Mouse (Mus musculus): ENCODE data around the gene Myrf. TPM values are rescaled to one million over a fixed set of nuclear protein-coding genes. Genes with fewer than 3 reads are reported as not detected.

Myrf gene
- polyA plus RNA-seq, 1 experiment from 2014 or later, result 0.95 TPM

DNA sequence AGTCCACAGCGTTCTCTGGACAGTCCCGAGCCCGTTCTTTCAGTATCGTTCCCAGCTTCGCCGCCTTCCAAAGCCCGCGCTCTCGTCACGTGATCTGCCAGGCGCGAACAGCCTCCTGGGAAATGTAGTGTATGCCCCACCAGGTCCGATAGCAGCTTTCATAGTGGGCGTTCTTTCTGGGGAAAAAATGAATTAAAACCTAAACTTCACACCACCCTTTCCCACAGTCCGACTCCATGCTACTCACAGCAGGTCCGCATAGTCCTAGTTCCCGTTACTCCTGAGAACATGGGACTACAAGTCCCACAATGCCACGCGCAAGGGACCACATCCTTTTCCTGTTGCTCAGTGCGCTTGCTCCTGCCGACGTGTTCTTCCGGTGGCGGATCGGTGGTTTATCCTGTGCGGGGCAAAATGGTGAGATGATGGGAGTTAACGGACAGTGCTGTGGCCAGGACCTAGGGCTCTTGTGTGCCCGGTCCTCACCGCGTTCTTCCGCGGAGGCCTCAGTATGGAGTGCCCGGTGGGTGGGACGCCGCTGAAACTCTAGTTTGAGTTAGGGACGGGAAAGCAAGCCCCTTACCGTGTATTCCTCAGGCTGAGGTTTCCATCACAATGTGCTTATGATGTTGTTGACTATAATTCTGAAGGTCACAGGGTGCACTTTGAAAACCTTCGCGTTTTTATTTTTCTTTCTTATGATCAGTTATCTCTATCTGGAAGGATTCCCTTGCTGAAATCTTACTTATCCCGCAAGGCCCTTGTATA is 36.5 kb downstream of the Myrf start, which contains the start of the genes Tmem258 and Fen1:
TSS of gene Tmem258 (plus strand) at position 167 of the 768 bp plus-strand sequence.
TSS of gene Fen1 (minus strand) at position 322 of the 768 bp plus-strand sequence.
- Histone ChIP-seq H3K9me3 (ENCODE audit: control insufficient read depth, low read length) (no peaks in the 10 kb centered on the region), H3K27me3 (replicated peaks; ENCODE audit: control insufficient read depth, insufficient read depth, low read length) (no peaks in the 10 kb centered on the region), H3K27ac (ENCODE audit: low read depth, low read length) (peak within 1 kb of the TSS; percentile 82), H3K4me2 (ENCODE audit: low read length) (peak within 1 kb of the TSS; percentile 92), H3K9ac (ENCODE audit: low read depth, low read length) (peak within 1 kb of the TSS; percentile 88), H3K36me3 (ENCODE audit: control insufficient read depth, insufficient read depth, low read length) (peaks cover 10% of the 10 kb centered on the region), H3K4me1 (ENCODE audit: control insufficient read depth, insufficient read depth, low read depth, low read length) (peaks cover 16% of the 10 kb centered on the region), H3K4me3 (ENCODE audit: low read length) (peak within 1 kb of the TSS; percentile 81)
- peak; percentile 95 for ATAC-seq
- WGBS, result under 1% methylated on average over 40 of the region's 40 CpGs

DNA sequence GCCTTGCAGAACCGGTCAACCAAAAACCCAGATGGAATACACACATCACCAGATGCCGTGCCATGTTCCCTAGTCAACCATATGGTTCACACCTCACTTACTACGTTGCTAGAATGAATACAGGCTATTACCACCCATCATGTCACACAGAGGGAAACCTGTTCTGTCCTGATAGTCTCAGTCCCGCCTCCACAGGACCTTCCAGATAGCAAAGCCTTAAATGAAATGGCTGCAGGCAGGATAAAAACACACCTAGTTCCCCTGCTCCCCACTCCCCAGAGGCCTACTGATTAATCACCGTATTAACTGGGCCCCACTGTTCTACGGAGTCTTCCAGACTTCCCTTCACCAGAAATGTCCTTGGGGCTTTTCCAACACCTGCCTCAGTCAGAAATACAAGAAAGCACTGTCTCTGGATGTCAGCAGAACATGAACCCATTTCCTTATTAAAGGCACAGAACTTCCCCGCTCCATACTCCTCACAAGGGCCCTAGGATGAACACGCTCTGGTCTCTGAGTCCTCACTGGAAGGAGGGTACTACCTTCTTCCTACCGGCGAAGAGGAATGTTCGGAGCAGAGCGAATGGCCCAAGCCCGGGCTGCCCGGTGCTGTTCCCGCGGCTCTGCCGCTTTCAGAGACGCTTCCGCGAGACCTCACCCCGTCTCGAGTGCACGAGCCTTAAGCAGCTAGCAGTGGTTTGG is 37.3 kb downstream of the Myrf start:
- H3K9ac ChIP-seq (ENCODE audit: low read depth, low read length), result peak overlapping the region; percentile 88
- WGBS, result 2% methylated on average over 23 of the region's 23 CpGs
- H3K36me3 ChIP-seq (ENCODE audit: control insufficient read depth, insufficient read depth, low read length), result peaks cover 10% of the 10 kb centered on the region
- H3K4me2 ChIP-seq (ENCODE audit: low read length), result peak overlapping the region; percentile 92
- H3K27ac ChIP-seq (ENCODE audit: low read depth, low read length), result peak overlapping the region; percentile 82
- no peaks in the 10 kb centered on the region for H3K27me3 ChIP-seq (replicated peaks; ENCODE audit: control insufficient read depth, insufficient read depth, low read length)
- ATAC-seq, result no peak; the same call in 1 of the 2 replicates
- H3K4me3 ChIP-seq (ENCODE audit: low read length), result peak overlapping the region; percentile 81
- no peaks in the 10 kb centered on the region for H3K9me3 ChIP-seq (ENCODE audit: control insufficient read depth, low read length)
- peaks cover 16% of the 10 kb centered on the region for H3K4me1 ChIP-seq (ENCODE audit: control insufficient read depth, insufficient read depth, low read depth, low read length)

DNA sequence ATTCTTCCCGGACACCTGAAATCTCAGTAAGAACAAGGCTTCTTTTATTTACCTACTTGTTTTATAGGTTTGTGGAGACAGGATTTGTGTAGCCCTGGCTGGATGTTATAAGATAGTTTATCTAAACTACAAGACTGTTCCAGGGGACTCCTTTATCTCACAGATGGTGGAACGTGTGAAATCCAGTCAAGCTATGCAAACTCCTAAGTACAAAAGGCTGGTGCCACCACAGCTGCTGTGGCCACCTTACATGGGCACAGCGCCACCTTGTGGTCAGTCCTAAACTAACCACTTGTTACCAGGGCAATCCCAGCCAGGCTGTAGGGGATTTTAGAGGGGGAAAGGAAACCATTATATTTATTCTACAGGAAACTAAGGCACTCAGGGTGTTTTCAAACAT is 41.8 kb downstream of the Myrf start:
- Histone ChIP-seq H3K4me2 (ENCODE audit: low read length) (no peak overlapping the region), H3K27me3 (replicated peaks; ENCODE audit: control insufficient read depth, insufficient read depth, low read length) (no peaks in the 10 kb centered on the region), H3K9me3 (ENCODE audit: control insufficient read depth, low read length) (no peaks in the 10 kb centered on the region), H3K9ac (ENCODE audit: low read depth, low read length) (no peak overlapping the region), H3K27ac (ENCODE audit: low read depth, low read length) (no peak overlapping the region), H3K36me3 (ENCODE audit: control insufficient read depth, insufficient read depth, low read length) (peaks cover 32% of the 10 kb centered on the region), H3K4me3 (ENCODE audit: low read length) (no peak overlapping the region), H3K4me1 (ENCODE audit: control insufficient read depth, insufficient read depth, low read depth, low read length) (peaks cover 9% of the 10 kb centered on the region)
- WGBS, result 31% methylated on average over 3 of the region's 3 CpGs
- peak; percentile 67 for ATAC-seq

DNA sequence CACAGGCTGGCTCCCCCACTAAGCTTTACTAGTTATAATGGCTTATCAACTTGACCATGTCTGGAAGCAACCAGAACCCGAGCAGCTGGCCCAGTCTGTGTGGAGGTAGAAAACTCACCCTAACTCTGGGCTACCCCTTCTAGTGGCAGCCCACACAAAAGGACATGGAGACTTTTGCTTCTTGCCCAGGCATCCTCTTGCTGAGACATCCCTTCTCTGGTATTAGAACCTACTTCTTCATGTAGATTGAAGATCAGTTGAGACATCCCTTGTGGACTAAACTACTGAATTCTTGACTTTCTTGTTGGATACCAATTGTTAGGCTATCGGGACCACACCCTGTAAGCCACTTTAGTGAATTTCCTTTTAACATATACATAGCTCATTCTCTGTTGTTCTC is 42.3 kb downstream of the Myrf start:
- no peaks in the 10 kb centered on the region for H3K27me3 ChIP-seq (replicated peaks; ENCODE audit: control insufficient read depth, insufficient read depth, low read length)
- no peak overlapping the region for H3K9ac ChIP-seq (ENCODE audit: low read depth, low read length)
- H3K9me3 ChIP-seq (ENCODE audit: control insufficient read depth, low read length), result no peaks in the 10 kb centered on the region
- no peak overlapping the region for H3K4me3 ChIP-seq (ENCODE audit: low read length)
- 84% methylated on average over 2 of the region's 2 CpGs for WGBS
- no peak overlapping the region for H3K27ac ChIP-seq (ENCODE audit: low read depth, low read length)
- H3K4me1 ChIP-seq (ENCODE audit: control insufficient read depth, insufficient read depth, low read depth, low read length), result peaks cover 8% of the 10 kb centered on the region
- peaks cover 37% of the 10 kb centered on the region for H3K36me3 ChIP-seq (ENCODE audit: control insufficient read depth, insufficient read depth, low read length)
- no peak overlapping the region for H3K4me2 ChIP-seq (ENCODE audit: low read length)
- no peak for ATAC-seq

DNA sequence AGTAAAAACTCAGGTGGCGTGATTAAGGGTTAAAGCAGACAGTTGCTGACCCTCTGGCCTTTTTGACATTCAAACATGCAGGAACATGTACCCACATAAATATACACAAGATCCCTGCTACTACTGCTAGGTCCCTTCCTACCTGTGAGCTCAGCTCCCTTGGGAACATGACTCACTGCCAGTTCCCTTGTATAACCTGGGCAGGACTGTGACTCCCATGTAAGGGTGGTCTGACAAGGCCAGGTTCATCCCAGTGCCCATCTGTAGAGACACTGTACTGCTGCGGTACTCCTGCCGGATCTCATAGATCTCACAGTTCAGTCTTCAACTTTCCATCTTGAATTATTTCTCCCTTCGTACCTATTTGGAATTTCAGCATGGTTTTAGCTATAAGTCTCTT is 43.4 kb downstream of the Myrf start:
- H3K4me2 ChIP-seq (ENCODE audit: low read length), result no peak overlapping the region
- no peak overlapping the region for H3K9ac ChIP-seq (ENCODE audit: low read depth, low read length)
- no peaks in the 10 kb centered on the region for H3K27me3 ChIP-seq (replicated peaks; ENCODE audit: control insufficient read depth, insufficient read depth, low read length)
- WGBS, result 92% methylated on average over 4 of the region's 4 CpGs
- H3K27ac ChIP-seq (ENCODE audit: low read depth, low read length), result no peak overlapping the region
- ATAC-seq, result no peak
- H3K4me3 ChIP-seq (ENCODE audit: low read length), result no peak overlapping the region
- H3K4me1 ChIP-seq (ENCODE audit: control insufficient read depth, insufficient read depth, low read depth, low read length), result no peaks in the 10 kb centered on the region
- H3K36me3 ChIP-seq (ENCODE audit: control insufficient read depth, insufficient read depth, low read length), result peaks cover 47% of the 10 kb centered on the region
- H3K9me3 ChIP-seq (ENCODE audit: control insufficient read depth, low read length), result no peaks in the 10 kb centered on the region

DNA sequence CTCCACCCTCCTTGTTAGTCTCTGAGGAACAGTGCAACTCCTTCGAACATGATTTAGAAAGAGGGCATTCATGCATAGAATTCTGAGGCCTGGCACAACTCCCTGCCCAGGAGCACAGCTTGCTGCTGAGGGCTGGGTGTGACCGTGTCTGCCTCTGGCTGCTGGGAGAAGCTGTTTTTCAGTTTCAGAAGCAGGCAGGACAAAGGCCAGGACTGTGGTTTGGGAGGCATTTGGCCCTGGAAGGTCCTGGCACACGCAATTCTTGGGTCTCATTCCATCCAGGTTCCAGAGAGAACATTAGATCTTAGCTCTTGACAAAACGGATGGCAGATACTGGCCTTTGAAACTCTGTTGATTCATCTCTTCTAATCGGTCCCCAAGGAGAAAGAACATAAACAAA is 45.3 kb downstream of the Myrf start:
- no peaks in the 10 kb centered on the region for H3K4me1 ChIP-seq (ENCODE audit: control insufficient read depth, insufficient read depth, low read depth, low read length)
- H3K9ac ChIP-seq (ENCODE audit: low read depth, low read length), result no peak overlapping the region
- H3K4me3 ChIP-seq (ENCODE audit: low read length), result no peak overlapping the region
- H3K36me3 ChIP-seq (ENCODE audit: control insufficient read depth, insufficient read depth, low read length), result peaks cover 51% of the 10 kb centered on the region
- no peak overlapping the region for H3K4me2 ChIP-seq (ENCODE audit: low read length)
- no peaks in the 10 kb centered on the region for H3K27me3 ChIP-seq (replicated peaks; ENCODE audit: control insufficient read depth, insufficient read depth, low read length)
- H3K27ac ChIP-seq (ENCODE audit: low read depth, low read length), result no peak overlapping the region
- no peak for ATAC-seq
- WGBS, result 55% methylated on average over 5 of the region's 5 CpGs
- no peaks in the 10 kb centered on the region for H3K9me3 ChIP-seq (ENCODE audit: control insufficient read depth, low read length)

DNA sequence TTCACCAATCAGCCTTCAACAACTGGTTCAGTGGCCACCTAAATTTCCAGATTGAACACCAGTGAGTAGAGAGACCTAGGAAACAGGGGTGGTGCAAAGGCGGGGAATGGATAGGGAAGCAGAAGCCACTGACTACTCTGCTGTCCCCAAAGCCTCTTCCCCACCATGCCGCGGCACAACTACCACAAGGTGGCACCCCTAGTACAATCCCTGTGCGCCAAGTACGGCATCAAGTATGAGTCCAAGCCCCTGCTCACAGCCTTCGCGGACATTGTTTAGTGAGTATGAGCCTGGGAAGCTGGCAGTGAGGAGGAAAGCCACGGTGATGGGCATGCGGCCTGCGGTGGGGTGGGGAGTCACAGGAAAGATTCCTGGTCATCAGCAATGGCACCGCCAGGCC is 46.2 kb downstream of the Myrf start:
- WGBS, result 90% methylated on average over 11 of the region's 11 CpGs

DNA sequence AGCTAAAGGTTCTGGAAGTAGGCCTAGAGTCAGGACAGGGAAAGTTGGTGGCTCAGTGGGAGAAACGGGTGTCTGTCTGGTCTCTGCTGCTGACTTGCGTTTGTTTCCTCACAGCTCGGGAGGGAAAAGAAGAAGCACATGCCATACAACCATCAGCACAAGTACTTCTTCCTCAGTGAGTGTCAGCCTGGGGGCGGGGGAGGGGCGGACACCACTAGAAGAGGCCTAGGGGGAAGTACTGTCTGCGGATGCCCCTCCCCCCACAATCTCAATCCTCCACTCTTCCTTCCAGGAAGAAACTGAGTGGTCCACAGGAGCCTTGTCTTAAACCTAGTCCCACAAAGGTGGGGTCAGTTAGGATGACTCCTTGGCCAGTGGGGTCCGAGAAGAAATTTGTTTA is 49.2 kb downstream of the Myrf start:
- Histone ChIP-seq H3K36me3 (ENCODE audit: control insufficient read depth, insufficient read depth, low read length) (peaks cover 64% of the 10 kb centered on the region), H3K9me3 (ENCODE audit: control insufficient read depth, low read length) (no peaks in the 10 kb centered on the region), H3K9ac (ENCODE audit: low read depth, low read length) (no peak overlapping the region), H3K4me1 (ENCODE audit: control insufficient read depth, insufficient read depth, low read depth, low read length) (peaks cover 26% of the 10 kb centered on the region), H3K4me2 (ENCODE audit: low read length) (no peak overlapping the region), H3K27me3 (replicated peaks; ENCODE audit: control insufficient read depth, insufficient read depth, low read length) (no peaks in the 10 kb centered on the region), H3K4me3 (ENCODE audit: low read length) (no peak overlapping the region), H3K27ac (ENCODE audit: low read depth, low read length) (no peak overlapping the region)
- WGBS, result 84% methylated on average over 7 of the region's 7 CpGs
- no peak for ATAC-seq

More for the DNA sequence above, 46.2 kb downstream of the Myrf start:
- no peak overlapping the region for H3K4me2 ChIP-seq (ENCODE audit: low read length)
- no peak overlapping the region for H3K4me3 ChIP-seq (ENCODE audit: low read length)
- no peaks in the 10 kb centered on the region for H3K9me3 ChIP-seq (ENCODE audit: control insufficient read depth, low read length)
- no peak overlapping the region for H3K27ac ChIP-seq (ENCODE audit: low read depth, low read length)
- no peaks in the 10 kb centered on the region for H3K27me3 ChIP-seq (replicated peaks; ENCODE audit: control insufficient read depth, insufficient read depth, low read length)
- ATAC-seq, result no peak
- peaks cover 53% of the 10 kb centered on the region for H3K36me3 ChIP-seq (ENCODE audit: control insufficient read depth, insufficient read depth, low read length)
- H3K9ac ChIP-seq (ENCODE audit: low read depth, low read length), result no peak overlapping the region
- no peaks in the 10 kb centered on the region for H3K4me1 ChIP-seq (ENCODE audit: control insufficient read depth, insufficient read depth, low read depth, low read length)

DNA sequence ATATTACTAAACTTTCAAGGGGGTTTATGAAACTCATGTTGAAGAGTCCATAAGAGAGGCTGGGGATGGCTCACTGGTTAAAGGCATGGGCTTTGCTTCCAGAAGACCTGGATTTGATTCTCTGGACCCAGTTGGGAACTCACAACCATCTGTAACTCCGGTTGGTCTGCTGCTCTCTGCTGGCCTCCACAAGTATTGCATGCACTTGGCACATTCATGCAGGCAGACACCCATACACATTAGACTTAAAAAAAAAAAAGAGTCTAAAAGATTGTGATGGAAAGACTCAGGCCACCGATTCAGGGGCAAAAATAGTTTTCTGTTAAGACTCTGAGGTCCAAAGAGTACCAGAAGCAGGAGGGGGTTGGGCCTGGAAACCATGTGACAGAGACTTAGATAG is 49.8 kb downstream of the Myrf start:
- H3K4me3 ChIP-seq (ENCODE audit: low read length), result no peak overlapping the region
- H3K9me3 ChIP-seq (ENCODE audit: control insufficient read depth, low read length), result no peaks in the 10 kb centered on the region
- 48% methylated on average over 2 of the region's 2 CpGs for WGBS
- H3K36me3 ChIP-seq (ENCODE audit: control insufficient read depth, insufficient read depth, low read length), result peaks cover 59% of the 10 kb centered on the region
- ATAC-seq, result no peak
- H3K27ac ChIP-seq (ENCODE audit: low read depth, low read length), result no peak overlapping the region
- H3K9ac ChIP-seq (ENCODE audit: low read depth, low read length), result no peak overlapping the region
- H3K4me1 ChIP-seq (ENCODE audit: control insufficient read depth, insufficient read depth, low read depth, low read length), result peaks cover 28% of the 10 kb centered on the region
- no peak overlapping the region for H3K4me2 ChIP-seq (ENCODE audit: low read length)
- no peaks in the 10 kb centered on the region for H3K27me3 ChIP-seq (replicated peaks; ENCODE audit: control insufficient read depth, insufficient read depth, low read length)
